ENCODE assay signal across 8 mouse cellular contexts in the genomic region with DNA sequence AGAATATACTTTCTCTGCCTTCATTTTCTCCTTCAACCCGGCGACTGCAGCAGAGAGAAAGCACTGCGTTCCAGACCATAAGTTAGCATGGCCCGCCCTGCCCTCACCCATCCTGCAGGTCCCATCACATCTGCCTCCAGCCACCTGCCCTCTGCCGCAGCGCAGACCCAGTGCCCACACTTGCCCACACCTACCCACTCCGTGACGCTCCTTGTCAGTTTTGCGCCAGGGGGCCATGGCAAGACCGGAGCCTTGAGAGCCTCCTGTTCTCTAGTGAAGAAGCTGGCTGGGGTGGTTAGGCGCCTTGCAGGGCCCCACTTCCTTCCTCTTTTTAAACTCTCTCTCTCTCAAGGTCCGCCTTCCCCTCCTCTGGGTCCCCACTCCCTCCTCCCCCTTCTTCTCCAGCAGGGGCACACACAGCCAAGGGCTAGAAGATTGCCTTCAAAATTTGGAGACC. TPM values are rescaled to one million over a fixed set of nuclear protein-coding genes. Genes with fewer than 3 reads are reported as not detected.
DNase-seq lines count a peak whose midpoint lies in the region; ATAC-seq and TF ChIP-seq lines count a peak whose summit lies in the region.
"Had no signal": no experiment of that assay in that cellular context is flagged by ENCODE, and none has a peak within 500 bp of the region (broad histone marks: within the 10 kb centered on the region; RNA-seq: fewer than 3 reads in every experiment).

A gene (minus strand): TSS at position 306 of the 457 bp plus-strand sequence.

- peaks cover 0 to 7% of the 10 kb centered on the region in 2 experiments; a peak in 1 of 4 replicates for H3K4me1 ChIP-seq in ES-E14 (ENCODE audit: control insufficient read depth in 2 of 2, insufficient read depth in 2 of 2, low read length in 2 of 2, poor library complexity in 1 of 2)
- H3K4me1 ChIP-seq in forebrain, postnatal 0 days (ENCODE audit: insufficient read depth): no peaks in the 10 kb centered on the region
- H3K4me1 ChIP-seq in intestine, postnatal 0 days (replicated peaks; ENCODE audit: control insufficient read depth, insufficient read depth, low read length): no peaks in the 10 kb centered on the region

- no peaks in the 10 kb centered on the region for H3K36me3 ChIP-seq in ES-E14 (ENCODE audit: control insufficient read depth, insufficient read depth, low read length, poor library complexity, severe bottlenecking)
- H3K36me3 ChIP-seq in forebrain, postnatal 0 days (ENCODE audit: insufficient read depth): no peaks in the 10 kb centered on the region
- H3K36me3 ChIP-seq in intestine, postnatal 0 days (ENCODE audit: control insufficient read depth, insufficient read depth): no peaks in the 10 kb centered on the region

- WGBS in forebrain, postnatal 0 days: 91% methylated on average over 12 of the region's 12 CpGs
- 80% methylated on average over 12 of the region's 12 CpGs for WGBS in intestine, postnatal 0 days

- no peak for DNase-seq in ES-E14 (ENCODE audit: low read depth, low spot score)
- peak; percentile 20 to 50 for DNase-seq in lung, adult 18-20 months
- peak; percentile 50 to 71 for DNase-seq in spleen, postnatal 10 days (ENCODE audit: low spot score in 2 of 2)
- no peak for DNase-seq in cerebellum, adult 9-11 months
- DNase-seq in forebrain, postnatal 0 days: no peak
- DNase-seq: cerebellum, adult 8-10 months had no signal

- TF ChIP-seq CTCF in forebrain, postnatal 0 days (IDR thresholded peaks at IDR 0.05; ENCODE audit: low read depth): no peak
- TF ChIP-seq CTCF in intestine, postnatal 0 days (IDR thresholded peaks at IDR 0.05; ENCODE audit: low read depth): no peak

- no peaks in the 10 kb centered on the region for H3K9me3 ChIP-seq in ES-E14 (ENCODE audit: control insufficient read depth, insufficient read depth, low read depth, low read length)
- no peaks in the 10 kb centered on the region for H3K9me3 ChIP-seq in forebrain, postnatal 0 days (ENCODE audit: low read length)
- no peaks in the 10 kb centered on the region for H3K9me3 ChIP-seq in intestine, postnatal 0 days (ENCODE audit: control insufficient read depth)

- no peak within 1 kb of the TSS for H3K4me2 ChIP-seq in forebrain, postnatal 0 days (ENCODE audit: low read depth)
- H3K4me2 ChIP-seq in intestine, postnatal 0 days (replicated peaks; ENCODE audit: low read depth): no peak within 1 kb of the TSS

- H3K9ac ChIP-seq in ES-E14 (ENCODE audit: insufficient read depth, low read depth, low read length, poor library complexity, severe bottlenecking): no peak within 1 kb of the TSS
- H3K9ac ChIP-seq in forebrain, postnatal 0 days: no peak within 1 kb of the TSS
- H3K9ac ChIP-seq in intestine, postnatal 0 days (ENCODE audit: low read depth, low read length): no peak within 1 kb of the TSS

- in situ Hi-C loops in ES-E14 (cut with MboI; ENCODE audit: low sequenced_read_pairs in 2 of 2, unreplicated experiment in 2 of 2): no loop called here

- no peak within 1 kb of the TSS for H3K27ac ChIP-seq in ES-E14 (ENCODE audit: insufficient read depth, low read depth, low read length, poor library complexity, severe bottlenecking)
- H3K27ac ChIP-seq in forebrain, postnatal 0 days (ENCODE audit: low read depth, low read length): no peak within 1 kb of the TSS
- no peak within 1 kb of the TSS for H3K27ac ChIP-seq in intestine, postnatal 0 days (ENCODE audit: low read depth, low read length)

- no peaks in the 10 kb centered on the region for H3K27me3 ChIP-seq in forebrain, postnatal 0 days (ENCODE audit: insufficient read depth, low read length)
- no peaks in the 10 kb centered on the region for H3K27me3 ChIP-seq in intestine, postnatal 0 days (replicated peaks; ENCODE audit: control insufficient read depth, insufficient read depth, low read length)

- peak within 1 kb of the TSS; percentile 15 to 42; a peak in 3 of 4 replicates for H3K4me3 ChIP-seq in ES-E14 (ENCODE audit: insufficient read depth in 1 of 2, low read depth in 1 of 2, low read length in 2 of 2, poor library complexity in 1 of 2, severe bottlenecking in 1 of 2)
- H3K4me3 ChIP-seq in forebrain, postnatal 0 days (ENCODE audit: low read depth, low read length): no peak within 1 kb of the TSS
- H3K4me3 ChIP-seq in intestine, postnatal 0 days (ENCODE audit: low read depth, low read length): no peak within 1 kb of the TSS

- peak; percentile 90 for ATAC-seq in common myeloid progenitor, adult 5-6 weeks (replicated peaks; ENCODE audit: low read depth, poor library complexity, severe bottlenecking)
- no peak for ATAC-seq in forebrain, postnatal 0 days
- ATAC-seq in intestine, postnatal 0 days: no peak

TF ChIP-seq in ES-E14, 5 proteins besides CTCF, POLR2A, EP300 and RAD21:
- TF ChIP-seq MAFK (IDR thresholded peaks at IDR 0.05; ENCODE audit: insufficient read depth, low read depth, low read length) (no peak), CHD2 (IDR thresholded peaks at IDR 0.05; ENCODE audit: low read depth, low read length) (no peak), ZC3H11A (IDR thresholded peaks at IDR 0.05; ENCODE audit: borderline replicate concordance, low read depth, low read length) (no peak), HCFC1 (IDR thresholded peaks at IDR 0.05; ENCODE audit: borderline replicate concordance, insufficient read depth, low read length) (no peak), ZNF384 (IDR thresholded peaks at IDR 0.05; ENCODE audit: low read depth, low read length) (no peak)

RNA-seq across cellular contexts. Expression of the gene that starts here (rescaled TPM):
- total RNA-seq in ES-E14 (2012; rRNA removed): 1.7 and 2.0 TPM in 2 replicates
- total RNA-seq in common myeloid progenitor, adult 5-6 weeks (2017): 124 and 126 TPM in 2 replicates
- 1.3 and 2.3 TPM in 2 replicates for total RNA-seq in forebrain, postnatal 0 days (2014; rRNA removed)
- 0.23 and 0.63 TPM in 2 replicates for polyA plus RNA-seq in forebrain, postnatal 0 days (2015; fragmentation: Nextera tagmentation; extraction: Ambion mirVana)
- polyA plus RNA-seq in intestine, postnatal 0 days (2015; fragmentation: Nextera tagmentation; extraction: Ambion mirVana): 0.48 and 0.60 TPM in 2 replicates

Comparison
In these comparisons a context has a peak if more than half of its experiments do, and no peak if none do; other contexts are left out.
1. RNA of the gene that starts here (total RNA-seq): 124 to 126 TPM in common myeloid progenitor, adult 5-6 weeks; 1.3 to 2.3 TPM in forebrain, postnatal 0 days and 1.7 to 2.0 TPM in ES-E14; every median in the first group is over 10 times any median in the second.
2. DNase-seq: peak in lung, adult 18-20 months (2 of 2) and spleen, postnatal 10 days (2 of 2); none in ES-E14 (single experiment), cerebellum, adult 9-11 months (single experiment) and forebrain, postnatal 0 days (single experiment).
3. H3K4me3 ChIP-seq: peak in ES-E14 (2 of 2); none in forebrain, postnatal 0 days (single experiment) and intestine, postnatal 0 days (single experiment).